Mouse (Mus musculus) 416B (cell line): ENCODE data around the gene Mark3.

ENCODE experiments used
- DNase-seq: peaks from one replicate; pipeline ENCODE4 v3.0.0; 2011; ENCODE audit warnings: low read depth

Mark3 gene

DNA sequence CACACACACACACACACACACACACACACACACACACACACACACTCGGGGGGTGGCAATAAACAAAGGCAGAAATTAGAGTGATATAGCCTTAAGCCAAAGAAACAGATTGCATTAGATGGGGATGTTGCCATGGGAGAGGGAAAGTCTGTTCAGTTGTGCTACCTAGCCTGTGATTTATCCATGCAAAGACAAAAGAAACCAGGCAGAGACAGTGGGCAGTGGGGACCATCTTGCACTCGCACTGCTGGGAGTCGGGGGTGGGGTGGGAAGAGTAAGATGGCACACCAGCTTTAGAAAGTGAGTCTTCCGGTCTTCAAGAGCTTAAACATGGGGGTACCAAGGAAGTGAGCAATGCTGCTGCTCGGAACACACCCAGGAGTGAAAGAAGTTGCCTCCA, 14.0 kb upstream of the Mark3 start:
- DNase-seq, result no peak

DNA sequence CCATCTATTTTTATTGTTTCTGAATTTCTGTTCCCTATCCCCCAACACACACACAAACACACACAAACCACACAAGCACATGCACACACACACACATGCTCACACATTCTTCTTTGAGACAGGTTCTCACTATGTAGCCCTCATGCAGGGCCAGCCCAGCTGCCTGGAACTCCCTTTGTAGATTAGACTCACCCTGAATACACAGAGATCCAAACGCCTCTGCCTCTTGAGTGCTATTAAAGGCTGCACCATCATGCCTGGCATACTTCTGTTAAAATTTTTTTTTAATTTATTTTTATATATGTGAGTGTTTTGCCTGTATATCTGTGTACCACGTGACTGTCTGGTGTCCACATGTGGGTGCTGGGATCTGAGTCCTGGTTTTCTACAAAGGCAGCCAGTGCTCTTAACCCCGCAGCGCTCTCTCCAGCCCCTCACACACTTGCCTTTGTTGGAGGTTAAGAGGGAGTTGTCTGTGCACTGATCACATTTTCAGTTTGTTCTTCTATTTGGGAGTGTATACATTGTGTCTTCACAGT, 12.0 kb upstream of the Mark3 start:
- DNase-seq, result no peak

DNA sequence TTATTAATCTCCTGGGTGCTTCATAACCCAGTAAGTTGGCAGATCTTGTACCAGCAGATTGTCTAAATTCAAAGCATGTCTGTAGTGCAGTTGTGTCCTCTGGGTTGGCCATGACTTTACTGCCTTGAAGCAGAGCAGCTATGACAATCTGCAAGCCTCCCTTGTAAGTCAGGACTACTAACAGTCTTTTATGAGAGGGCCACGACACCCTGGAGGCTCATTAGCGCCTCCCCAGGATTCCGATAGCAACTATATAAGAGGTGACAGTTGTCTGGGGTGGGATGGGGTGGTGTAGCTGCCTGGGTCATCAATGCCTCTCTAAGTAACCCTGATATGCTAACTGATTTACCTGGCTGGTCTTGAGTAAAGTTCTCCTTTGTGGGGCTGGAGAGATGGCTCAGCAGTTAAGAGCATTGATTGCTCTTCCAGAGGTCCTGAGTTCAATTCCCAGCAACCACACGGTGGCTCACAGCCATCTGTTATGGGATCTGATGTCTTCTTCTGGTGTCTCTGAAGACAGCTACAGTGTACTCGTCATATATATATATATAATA, 11.2 kb upstream of the Mark3 start:
- peak; percentile 70 for DNase-seq

DNA sequence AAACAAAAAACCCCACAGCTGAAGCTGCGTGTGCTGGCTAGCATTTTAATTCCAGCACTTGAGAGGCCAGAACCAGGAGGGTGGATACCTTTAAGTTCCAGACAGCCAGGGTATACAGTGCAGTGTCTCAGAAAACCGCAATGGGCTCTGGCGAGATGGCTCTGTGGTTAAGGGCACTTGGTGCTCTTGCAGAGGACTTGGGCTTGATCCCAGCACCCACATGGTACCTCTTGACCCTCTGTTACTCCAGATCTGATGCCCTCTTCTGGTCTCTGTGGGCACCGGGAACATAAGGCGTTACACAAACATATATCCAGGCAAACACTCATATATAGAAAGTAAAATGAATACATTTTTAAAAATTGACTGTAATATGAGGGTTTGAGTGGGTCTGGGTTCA, 9.0 kb upstream of the Mark3 start:
- DNase-seq, result peak; percentile 56

DNA sequence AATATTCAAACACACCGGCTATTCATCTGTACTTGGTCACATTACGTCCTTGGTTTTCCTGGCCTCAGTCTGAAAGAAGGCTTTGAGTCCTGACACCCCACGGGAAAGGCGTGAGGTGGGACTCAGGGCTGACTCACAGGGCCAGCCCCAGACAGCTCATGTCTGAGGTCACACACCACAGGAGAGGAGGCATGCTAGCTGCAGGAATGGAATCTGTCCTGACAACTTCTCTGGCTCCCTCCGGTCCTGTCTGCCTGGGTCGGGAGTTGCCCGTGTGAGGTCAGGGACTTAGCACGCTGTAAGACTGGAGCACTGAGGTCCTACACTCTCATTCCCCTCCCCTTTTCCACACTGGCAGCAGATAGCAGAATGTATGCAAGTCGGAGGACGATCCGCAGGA, 5.5 kb upstream of the Mark3 start:
- DNase-seq, result peak; percentile 45

DNA sequence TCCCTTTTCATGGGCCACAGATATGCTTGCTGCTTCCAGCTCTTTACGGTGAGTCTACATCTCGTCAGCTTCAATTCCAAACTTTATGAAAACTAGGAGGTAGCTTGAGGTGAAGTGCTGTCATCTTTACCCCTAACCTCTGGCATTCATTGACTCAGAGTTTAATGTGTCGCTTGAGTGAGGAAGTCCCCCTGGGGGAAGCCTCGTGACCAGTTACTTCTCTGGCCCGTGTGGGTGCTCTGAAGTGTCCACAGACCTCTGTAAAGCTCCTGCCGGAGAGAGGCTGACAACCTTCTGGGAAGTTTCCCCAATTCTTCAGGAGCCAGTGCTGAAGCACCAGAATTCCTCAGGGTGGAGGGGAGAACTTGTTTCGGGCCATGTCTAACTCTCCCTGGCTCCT, 1.9 kb upstream of the Mark3 start:
- no peak for DNase-seq

DNA sequence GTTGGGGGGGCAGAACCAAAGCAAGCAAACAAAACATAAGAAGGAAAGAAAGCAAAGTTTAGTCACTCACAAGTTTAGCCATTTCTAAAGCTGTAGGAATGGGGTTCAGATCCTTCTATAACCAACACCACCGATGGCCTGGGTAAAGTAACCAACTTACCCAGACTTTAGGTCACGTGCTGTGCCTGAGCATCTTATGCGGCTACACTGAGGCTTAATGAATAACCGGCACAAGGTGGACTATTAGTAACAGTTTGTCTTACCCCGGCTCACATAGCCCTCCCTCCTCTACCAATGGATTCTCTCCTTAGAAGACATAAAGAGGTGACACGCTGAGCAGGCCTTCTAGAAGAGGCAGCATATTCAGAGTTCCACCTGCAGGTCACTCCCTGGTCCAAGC, 1.0 kb upstream of the Mark3 start:
- no peak for DNase-seq

DNA sequence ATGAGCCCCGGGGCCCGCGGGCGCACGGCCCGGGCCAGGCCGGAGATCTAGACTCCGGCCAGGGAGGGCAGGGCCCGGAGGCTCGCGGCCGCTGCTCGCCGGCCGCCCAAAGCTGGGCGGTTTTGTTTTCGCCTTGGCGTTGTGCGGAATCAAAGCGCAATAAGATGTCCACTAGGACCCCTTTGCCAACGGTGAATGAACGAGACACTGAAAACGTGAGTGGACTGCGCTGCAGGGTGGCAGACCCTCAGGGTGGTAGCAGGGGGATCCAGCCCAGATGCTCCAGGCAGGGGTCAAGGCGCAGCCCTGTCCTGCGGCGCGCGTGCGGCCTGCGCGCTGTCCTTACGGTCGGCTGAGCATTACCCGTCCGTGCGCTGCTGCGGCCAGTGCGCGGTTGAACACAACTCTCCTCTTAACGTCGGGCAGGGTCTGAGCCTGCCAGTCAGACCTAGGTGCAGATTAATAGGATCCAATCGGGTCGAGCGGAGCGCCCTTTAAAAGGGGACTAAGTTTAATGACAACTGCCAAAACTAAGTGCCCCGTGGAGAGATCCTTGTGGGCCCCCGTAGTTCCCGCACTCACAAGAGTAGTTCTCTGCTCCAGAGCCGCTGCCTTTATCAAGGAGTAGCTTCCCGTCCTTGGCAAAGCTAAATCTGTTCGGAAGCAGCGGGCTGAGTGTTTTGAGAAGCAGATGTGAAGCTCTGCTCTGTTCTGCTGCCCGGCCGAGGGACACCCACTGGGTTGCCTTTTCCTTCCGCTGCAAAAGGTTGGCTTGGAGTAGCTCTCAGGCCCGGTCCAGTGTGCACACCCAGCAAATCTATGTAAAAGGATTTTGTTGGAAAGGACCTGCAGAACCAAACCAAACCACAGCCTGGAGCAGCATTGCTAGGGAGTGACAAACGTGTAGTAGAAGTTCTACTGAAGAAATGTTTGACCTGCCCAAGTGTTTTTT, 840 bp downstream of the Mark3 start:
- DNase-seq, result peak; percentile 58

DNA sequence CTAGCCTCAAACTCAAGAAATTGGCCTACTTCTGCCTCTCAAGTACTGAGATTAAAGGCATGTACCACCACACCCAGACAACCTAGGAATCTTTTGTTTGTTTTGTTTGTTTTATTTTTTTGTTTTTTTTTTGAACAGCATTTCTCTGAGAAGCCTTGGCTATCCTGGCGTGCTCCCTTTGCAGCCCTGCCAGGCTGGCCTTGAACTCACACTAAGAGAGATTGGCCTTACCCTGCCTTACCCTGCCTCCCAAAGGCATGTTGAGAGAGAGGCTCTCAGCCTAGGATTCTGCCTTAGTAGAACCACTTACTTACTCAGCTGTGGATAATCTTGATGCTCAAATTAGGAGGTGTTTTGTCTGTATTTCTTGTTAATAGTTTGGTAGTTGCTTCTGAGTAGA, 8.7 kb downstream of the Mark3 start:
- DNase-seq, result no peak

DNA sequence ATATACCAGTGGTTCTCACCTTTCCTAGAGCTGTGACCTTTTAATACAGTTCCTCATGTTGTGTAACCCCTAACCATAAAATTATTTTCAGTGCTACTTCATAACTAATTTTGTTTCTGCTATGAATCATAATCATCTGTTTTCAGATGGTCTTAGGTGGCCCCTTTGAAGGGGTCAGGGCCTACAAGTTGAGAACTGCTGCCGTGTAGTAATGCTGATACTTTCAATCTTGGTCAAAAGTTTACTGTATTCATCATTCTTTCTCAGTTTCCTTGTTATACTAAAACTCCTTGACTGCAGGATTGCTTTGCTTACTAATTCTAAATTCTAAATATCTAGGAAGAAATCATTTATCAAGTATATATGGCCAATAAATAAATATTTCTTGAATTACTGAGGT, 10.1 kb downstream of the Mark3 start:
- no peak for DNase-seq

DNA sequence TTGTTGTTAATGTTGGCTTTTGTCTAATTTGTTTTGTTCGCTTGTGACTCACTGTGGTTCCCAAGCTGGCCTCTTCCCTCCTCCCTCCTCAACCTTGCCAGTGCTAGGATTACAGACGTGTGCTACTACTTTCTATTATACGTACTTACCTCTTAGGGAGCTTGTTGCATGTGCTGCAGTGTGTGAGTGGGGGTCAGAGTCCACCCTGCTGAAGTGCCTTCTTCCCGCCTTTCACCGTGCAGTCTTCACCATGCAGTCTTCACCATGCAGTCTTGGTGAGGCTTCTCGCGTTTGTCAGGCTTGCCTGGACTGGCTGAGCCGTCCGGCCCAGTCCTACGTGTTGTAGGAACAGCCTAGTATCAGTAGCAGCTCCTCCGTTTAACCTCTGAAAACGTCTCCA, 12.9 kb downstream of the Mark3 start:
- DNase-seq, result no peak

DNA sequence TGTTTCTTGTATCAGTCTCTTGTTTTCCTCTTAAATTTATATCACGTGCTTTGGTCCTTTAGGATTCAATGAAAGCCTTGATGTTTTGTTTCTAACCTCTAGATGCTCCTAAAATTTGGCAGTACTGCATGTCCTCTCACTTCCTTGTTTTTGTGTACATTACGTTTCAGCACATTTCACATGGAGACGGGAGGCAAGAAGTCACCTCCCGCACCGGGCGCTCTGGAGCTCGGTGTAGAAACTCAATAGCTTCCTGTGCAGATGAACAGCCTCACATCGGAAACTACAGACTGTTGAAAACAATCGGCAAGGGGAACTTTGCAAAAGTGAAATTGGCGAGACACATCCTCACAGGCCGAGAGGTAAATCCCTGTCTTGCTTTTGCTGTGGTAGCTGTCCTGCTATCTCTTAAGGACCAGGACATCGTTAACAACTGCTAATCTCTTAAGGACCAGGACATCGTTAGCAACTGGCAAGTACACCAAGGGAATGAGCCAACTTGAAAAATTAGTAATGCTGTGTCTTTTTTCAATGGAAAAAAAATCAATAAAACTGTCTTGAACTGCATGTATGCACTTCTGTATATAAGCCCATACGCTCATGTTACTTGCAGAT, 18.2 kb downstream of the Mark3 start:
- DNase-seq, result no peak

DNA sequence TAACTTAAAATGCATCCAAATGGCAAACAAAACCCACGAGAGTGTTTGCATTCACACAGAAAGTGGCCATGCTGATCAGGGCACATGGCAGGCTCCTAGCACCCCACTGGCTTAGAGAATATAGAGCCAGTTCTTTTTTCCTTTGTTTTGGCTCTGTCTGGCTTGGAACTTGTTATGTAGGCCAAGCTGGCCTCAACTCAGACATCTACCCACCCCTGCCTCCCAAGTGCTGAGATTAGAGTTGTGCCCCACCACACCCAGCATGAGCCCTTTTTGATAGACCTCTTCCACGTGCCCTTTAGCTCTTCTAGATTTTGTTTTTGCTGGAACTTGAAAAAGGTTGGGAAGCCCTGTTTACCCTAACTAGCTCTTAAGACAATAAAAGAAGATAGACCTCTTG, 19.5 kb downstream of the Mark3 start:
- DNase-seq, result no peak

DNA sequence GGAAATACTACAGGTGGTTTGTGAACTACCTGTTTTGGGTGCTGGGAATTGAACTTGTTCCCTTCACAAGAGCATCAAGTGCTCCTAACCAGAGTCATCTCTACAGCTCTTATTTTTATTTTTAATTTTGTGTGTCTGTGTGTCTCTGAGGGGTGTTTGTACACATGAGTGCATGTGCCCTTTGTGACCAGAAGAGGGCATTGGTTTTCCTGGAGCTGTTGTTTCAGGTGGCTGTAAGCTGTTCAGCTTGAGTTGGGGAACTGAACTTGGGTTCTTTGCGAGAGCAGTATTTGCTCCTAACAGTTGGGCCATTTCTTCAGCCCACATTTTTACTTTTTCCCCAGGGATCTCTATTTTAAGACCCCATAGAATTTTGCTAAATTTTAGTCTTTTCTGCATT, 23.0 kb downstream of the Mark3 start:
- no peak for DNase-seq

DNA sequence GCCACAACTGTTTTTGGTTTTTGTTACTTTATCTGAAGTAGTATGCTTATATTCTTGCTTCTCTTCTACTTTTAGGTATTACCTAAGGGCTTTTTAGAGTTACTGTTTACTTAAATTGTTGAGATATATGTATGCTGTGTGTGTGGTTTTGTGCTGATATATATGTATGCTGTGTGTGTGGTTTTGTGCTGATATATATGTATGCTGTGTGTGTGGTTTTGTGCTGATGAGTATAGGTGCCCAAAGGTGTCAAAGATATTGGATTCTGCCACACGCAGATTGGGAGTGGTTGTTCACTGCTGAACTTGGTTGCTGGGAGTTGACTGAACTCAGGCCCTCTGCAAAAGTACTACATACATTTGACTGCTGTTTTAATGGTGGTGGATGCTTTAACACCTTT, 24.6 kb downstream of the Mark3 start:
- no peak for DNase-seq

DNA sequence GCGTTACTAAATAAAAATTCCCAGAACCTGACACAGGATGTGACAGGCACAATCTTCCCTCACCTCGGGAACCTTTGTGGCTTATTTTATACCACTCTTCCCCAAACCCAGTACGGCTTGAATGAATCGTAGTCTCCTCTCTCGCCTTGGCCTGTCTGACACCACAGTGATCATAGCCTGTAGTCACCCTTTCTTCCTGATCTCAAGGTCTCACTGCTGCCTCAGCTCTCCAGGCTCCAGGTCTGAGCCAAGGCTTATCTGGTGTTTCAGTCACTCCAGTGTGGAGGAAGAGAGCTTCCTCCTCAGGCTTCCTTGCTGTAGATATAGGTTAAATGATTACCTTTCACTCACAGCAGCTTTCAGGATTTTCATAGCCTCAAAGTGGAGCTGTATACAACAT, 25.3 kb downstream of the Mark3 start:
- DNase-seq, result peak; percentile 95

DNA sequence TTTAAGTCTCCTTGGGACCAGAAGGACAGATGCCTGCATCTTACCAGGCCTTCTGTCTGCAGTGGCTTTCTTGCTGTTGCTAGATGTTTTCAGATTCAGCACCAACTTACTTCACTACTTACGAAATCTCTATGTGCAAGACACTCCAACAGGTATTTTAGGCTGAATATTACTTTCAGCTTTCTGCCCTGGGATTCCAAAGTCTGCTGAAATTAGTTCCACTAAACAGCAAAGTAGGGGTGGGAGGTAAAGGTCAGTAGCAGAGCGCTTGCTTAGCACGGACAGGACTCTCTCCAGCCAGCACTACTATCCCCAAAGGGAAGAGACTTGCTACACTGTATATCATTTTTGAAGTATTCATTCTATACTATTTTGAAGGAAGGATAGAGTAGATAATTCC, 29.5 kb downstream of the Mark3 start:
- DNase-seq, result no peak

DNA sequence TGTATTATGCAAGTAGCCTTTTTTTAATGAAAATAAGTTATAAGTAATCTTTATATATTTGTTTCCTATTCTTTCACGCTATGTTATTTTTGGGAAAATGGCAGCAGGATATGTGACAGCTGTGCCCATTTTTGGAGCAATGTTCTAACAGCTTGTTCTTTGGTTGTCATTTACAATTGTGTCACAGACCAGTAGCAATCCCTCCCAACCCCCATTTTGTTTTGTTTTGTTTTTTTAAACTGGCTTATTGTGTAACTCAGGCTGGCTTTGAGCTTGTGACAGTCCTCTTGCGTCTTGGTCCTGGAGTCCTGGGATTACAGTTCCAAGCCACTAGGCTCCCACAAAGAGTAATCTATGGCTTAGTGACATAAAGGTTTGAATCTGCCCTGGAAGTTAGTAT, 31.3 kb downstream of the Mark3 start:
- DNase-seq, result no peak

DNA sequence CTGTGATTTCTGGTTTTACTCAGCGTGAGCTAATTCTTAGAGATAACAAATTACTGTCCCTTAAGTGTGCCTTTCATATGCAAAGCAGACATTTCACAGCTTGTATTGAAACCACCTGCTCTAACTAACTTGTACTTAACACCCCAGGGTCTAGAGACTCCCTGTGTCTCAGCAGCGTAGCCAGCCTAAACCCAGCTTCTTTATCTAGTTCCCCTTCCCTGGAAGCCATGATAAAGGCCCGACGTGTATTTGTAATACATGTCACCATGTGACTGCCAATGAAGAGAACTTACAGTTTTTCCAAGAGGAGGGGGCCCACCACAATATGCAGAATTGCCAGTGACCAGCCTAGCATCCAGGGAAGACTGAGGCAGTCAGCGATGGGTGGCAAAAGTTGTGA, 33.7 kb downstream of the Mark3 start:
- DNase-seq, result no peak

DNA sequence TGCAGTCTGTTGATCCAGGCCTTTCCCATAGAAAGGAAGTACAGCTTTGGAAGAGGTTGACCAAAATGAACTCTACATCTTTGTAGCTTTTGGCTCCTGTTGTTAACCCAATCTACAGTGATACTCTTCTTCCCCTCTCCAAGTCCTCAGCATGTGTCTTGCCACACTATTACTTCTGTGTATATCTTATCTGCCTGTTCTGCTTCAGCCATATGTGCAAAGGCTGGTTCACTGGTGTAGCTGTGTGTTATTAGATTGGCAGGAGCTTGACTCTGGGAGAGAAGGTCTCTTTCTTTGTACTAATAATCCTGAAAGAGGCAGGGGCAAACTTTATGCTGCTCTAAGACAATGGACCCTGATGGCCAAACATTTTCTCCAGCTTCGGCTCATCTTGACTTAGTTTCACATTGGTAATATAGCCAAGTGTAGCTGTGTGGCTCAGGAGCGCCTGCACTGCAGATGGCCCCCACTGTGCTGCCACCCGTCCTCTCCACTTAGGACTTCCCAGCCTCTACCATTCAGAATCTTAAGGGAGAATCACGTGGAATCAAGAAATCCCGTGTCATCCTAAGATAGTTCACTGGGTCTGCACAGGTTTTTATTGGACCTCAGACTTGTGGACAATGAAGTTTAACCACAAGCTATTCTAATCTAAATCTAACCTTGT, 40.3 kb downstream of the Mark3 start:
- DNase-seq, result no peak

DNA sequence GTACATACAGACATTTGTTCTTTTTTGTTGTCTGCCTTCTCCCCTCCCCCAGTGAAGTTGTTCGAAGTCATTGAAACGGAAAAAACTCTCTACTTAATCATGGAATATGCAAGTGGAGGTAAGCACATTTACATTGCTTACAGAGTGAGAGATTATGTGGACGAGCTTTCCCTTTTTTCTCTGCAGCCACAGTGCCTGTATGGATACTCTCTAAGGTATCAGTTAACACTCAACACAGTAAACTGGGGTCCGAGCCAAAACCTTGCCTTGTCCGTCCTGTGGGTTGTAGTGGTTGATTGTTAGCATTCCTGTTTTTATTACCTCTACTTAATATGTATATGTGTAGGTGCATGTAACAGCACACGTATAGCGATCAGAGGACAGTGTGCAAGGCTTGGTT, 43.9 kb downstream of the Mark3 start:
- no peak for DNase-seq

DNA sequence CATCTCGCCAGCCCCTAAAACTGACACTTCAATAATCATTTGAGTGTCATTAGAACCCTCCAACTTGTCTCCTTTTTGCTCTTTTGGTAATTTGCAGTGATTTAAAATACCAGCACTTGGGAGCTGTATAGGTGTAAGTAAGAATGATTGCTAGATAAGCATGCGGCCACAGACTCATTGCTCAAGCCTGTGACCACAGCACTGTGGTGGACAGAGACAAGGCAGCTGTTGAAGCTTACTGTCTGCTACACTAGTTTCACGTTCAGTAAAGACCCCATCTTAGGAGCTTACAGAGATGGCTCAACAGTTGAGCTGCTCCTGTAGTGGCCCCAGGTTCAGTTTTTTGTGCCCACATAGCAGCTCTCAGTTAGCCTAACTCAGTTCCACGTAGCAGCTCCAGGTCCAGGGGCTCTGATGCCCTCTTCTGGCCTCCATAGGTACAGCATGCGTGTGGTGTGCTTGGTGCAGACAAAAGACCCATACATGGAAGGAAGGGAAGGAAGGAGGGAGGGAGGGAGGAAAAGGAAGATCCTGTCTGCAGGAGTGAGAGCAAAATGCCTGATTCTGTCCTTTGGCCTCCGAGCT, 73.8 kb downstream of the Mark3 start:
- DNase-seq, result peak; percentile 74
